ENCODE assay signal across 10 mouse cellular contexts in the genomic region with DNA sequence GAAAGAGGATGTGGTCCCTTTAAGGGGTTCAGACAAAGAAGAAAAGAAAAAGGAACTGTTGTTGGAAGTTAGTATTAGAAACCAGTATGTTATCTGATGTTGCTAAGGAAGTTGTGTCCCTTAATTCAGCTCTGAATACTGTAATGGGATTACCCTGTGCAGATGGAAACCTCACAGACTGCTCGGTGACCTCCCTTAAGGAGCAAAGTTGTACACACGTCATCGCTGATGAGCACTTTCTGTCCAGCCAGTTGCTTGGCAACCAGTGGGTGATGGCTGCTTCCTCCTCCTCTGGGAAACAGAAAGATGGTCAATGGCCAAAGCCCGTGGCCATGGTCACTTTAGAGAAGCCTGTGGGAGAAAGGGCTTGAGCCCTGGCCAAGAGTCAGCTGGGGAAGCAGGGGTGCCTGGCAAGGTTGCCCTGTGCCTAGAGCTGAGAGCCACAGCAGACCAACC. TPM values are rescaled to one million over a fixed set of nuclear protein-coding genes. Genes with fewer than 3 reads are reported as not detected.
DNase-seq lines count a peak whose midpoint lies in the region; ATAC-seq and TF ChIP-seq lines count a peak whose summit lies in the region.
"Had no signal": no experiment of that assay in that cellular context is flagged by ENCODE, and none has a peak within 500 bp of the region (broad histone marks: within the 10 kb centered on the region; RNA-seq: fewer than 3 reads in every experiment).

No protein-coding gene starts in this region.

- ATAC-seq in limb, embryonic 14.5 days (ENCODE audit: low FRiP score, low read depth) = no peak
- ATAC-seq in erythroblast, adult 5-6 weeks (replicated peaks; ENCODE audit: low FRiP score, poor library complexity, severe bottlenecking) = no peak
- ATAC-seq in intestine, embryonic 15.5 days = no peak

- H3K36me3 ChIP-seq in limb, embryonic 14.5 days (ENCODE audit: control insufficient read depth, insufficient read depth, low read length) = peaks cover 19% of the 10 kb centered on the region
- H3K36me3 ChIP-seq in limb, embryonic 10.5 days = no peaks in the 10 kb centered on the region
- no peaks in the 10 kb centered on the region for H3K36me3 ChIP-seq in intestine, embryonic 15.5 days

- DNase-seq in limb, embryonic 14.5 days (ENCODE audit: low spot score) = peak; percentile 23
- no peak for DNase-seq in limb, embryonic 10.5 days (ENCODE audit: low spot score)
- DNase-seq in MN1 (ENCODE audit: low spot score) = peak; percentile 84
- peak; percentile 22 to 33 for DNase-seq in cerebellum, postnatal 36 days
- peak; percentile 61 to 65 for DNase-seq in heart, postnatal 36 days
- peak; percentile 78 for DNase-seq in lung, postnatal 25 days (ENCODE audit: low spot score)

- 77% methylated on average over 4 of the region's 4 CpGs for WGBS in limb, embryonic 14.5 days
- 88% methylated on average over 4 of the region's 4 CpGs for WGBS in limb, embryonic 10.5 days
- WGBS in intestine, embryonic 15.5 days = 48% methylated on average over 4 of the region's 4 CpGs

- no peak for TF ChIP-seq POLR2A in limb, embryonic 14.5 days (IDR thresholded peaks at IDR 0.05; ENCODE audit: borderline replicate concordance, extremely low read depth, insufficient read depth, insufficient read length)

- peaks cover 26% of the 10 kb centered on the region for H3K4me1 ChIP-seq in limb, embryonic 14.5 days (ENCODE audit: control insufficient read depth, insufficient read depth, low read length)
- H3K4me1 ChIP-seq in limb, embryonic 10.5 days = peaks cover 32% of the 10 kb centered on the region
- H3K4me1 ChIP-seq in intestine, embryonic 15.5 days (replicated peaks) = peaks cover 27% of the 10 kb centered on the region

- H3K9ac ChIP-seq in limb, embryonic 14.5 days (ENCODE audit: low read depth, low read length, severe bottlenecking) = no peak overlapping the region
- H3K9ac ChIP-seq in intestine, embryonic 15.5 days = no peak overlapping the region

- H3K9me3 ChIP-seq in limb, embryonic 14.5 days (ENCODE audit: control insufficient read depth, low read length) = no peaks in the 10 kb centered on the region
- H3K9me3 ChIP-seq in limb, embryonic 10.5 days (replicated peaks) = no peaks in the 10 kb centered on the region
- H3K9me3 ChIP-seq in intestine, embryonic 15.5 days = no peaks in the 10 kb centered on the region

- intact Hi-C loops in heart, postnatal 36 days (cut with DNase I) = no loop called here

- H3K27me3 ChIP-seq in limb, embryonic 14.5 days (ENCODE audit: control insufficient read depth, insufficient read depth, low read length) = no peaks in the 10 kb centered on the region
- H3K27me3 ChIP-seq in limb, embryonic 10.5 days (ENCODE audit: low read depth, poor library complexity, severe bottlenecking) = 0 out of 2 replicates have a peak, but pooled peaks cover 6% of the 10 kb centered on the region
- no peaks in the 10 kb centered on the region for H3K27me3 ChIP-seq in intestine, embryonic 15.5 days (replicated peaks)

- H3K4me2 ChIP-seq in limb, embryonic 14.5 days (replicated peaks; ENCODE audit: low read depth, low read length, severe bottlenecking) = no peak overlapping the region
- no peak overlapping the region for H3K4me2 ChIP-seq in intestine, embryonic 15.5 days (replicated peaks)

- no peak overlapping the region for H3K4me3 ChIP-seq in limb, embryonic 14.5 days (replicated peaks; ENCODE audit: low read length)
- no peak overlapping the region for H3K4me3 ChIP-seq in limb, embryonic 10.5 days
- no peak overlapping the region for H3K4me3 ChIP-seq in intestine, embryonic 15.5 days (replicated peaks)

- no peak overlapping the region for H3K27ac ChIP-seq in limb, embryonic 14.5 days (replicated peaks; ENCODE audit: low read depth, low read length)
- H3K27ac ChIP-seq in limb, embryonic 10.5 days = no peak overlapping the region
- H3K27ac ChIP-seq in intestine, embryonic 15.5 days = no peak overlapping the region

RNA-seq across cellular contexts. Expression of a gene that starts 9.7 kb away (rescaled TPM):
- polyA plus RNA-seq in limb, embryonic 14.5 days (2012; rRNA removed) = 0.36 and 0.44 TPM in 2 replicates
- polyA plus RNA-seq in limb, embryonic 14.5 days (2014; fragmentation: Nextera tagmentation; extraction: Ambion mirVana) = 0.10 TPM in 1 of 2 replicates, not detected in the other
- not detected in 2 replicates for polyA plus RNA-seq in limb, embryonic 10.5 days (2016; fragmentation: Nextera tagmentation; extraction: Ambion mirVana)
- under 1 TPM in 1 of 2 experiments, not detected in 1; 0.14 TPM for total RNA-seq in heart, postnatal 36 days (2021)
- total RNA-seq in erythroblast, adult 5-6 weeks (2015; ENCODE audit: low replicate concordance) = not detected in 2 replicates
- not detected in 2 replicates for total RNA-seq in erythroblast, adult 5-6 weeks (2017; ENCODE audit: low replicate concordance)
- not detected in 2 replicates for polyA plus RNA-seq in intestine, embryonic 15.5 days (2015; fragmentation: Nextera tagmentation; extraction: Ambion mirVana)
- total RNA-seq: left cerebral cortex, adult 18-20 months had no signal
- polyA plus RNA-seq: stomach, embryonic 14.5 days had no signal

RNA-seq across cellular contexts. Expression of a gene that starts 16.4 kb away (rescaled TPM):
- 67.0 and 71.9 TPM in 2 replicates for polyA plus RNA-seq in limb, embryonic 14.5 days (2012; rRNA removed)
- polyA plus RNA-seq in limb, embryonic 14.5 days (2014; fragmentation: Nextera tagmentation; extraction: Ambion mirVana) = 108 and 121 TPM in 2 replicates
- polyA plus RNA-seq in limb, embryonic 10.5 days (2016; fragmentation: Nextera tagmentation; extraction: Ambion mirVana) = 30.1 and 44.7 TPM in 2 replicates
- total RNA-seq in heart, postnatal 36 days (2021) = 1 to 10 TPM; 2.5 to 3.8 TPM
- total RNA-seq in erythroblast, adult 5-6 weeks (2015; ENCODE audit: low replicate concordance) = 10.8 and 19.2 TPM in 2 replicates
- total RNA-seq in erythroblast, adult 5-6 weeks (2017; ENCODE audit: low replicate concordance) = 26.5 and 30.4 TPM in 2 replicates
- polyA plus RNA-seq in intestine, embryonic 15.5 days (2015; fragmentation: Nextera tagmentation; extraction: Ambion mirVana) = 85.4 and 88.7 TPM in 2 replicates

RNA-seq across cellular contexts. Expression of a gene that starts 30.7 kb away (rescaled TPM):
- polyA plus RNA-seq in limb, embryonic 14.5 days (2012; rRNA removed) = 278 and 361 TPM in 2 replicates
- polyA plus RNA-seq in limb, embryonic 14.5 days (2014; fragmentation: Nextera tagmentation; extraction: Ambion mirVana) = 252 and 264 TPM in 2 replicates
- 215 and 217 TPM in 2 replicates for polyA plus RNA-seq in limb, embryonic 10.5 days (2016; fragmentation: Nextera tagmentation; extraction: Ambion mirVana)
- total RNA-seq in heart, postnatal 36 days (2021) = 10 to 100 TPM; 81.1 to 85.3 TPM
- total RNA-seq in erythroblast, adult 5-6 weeks (2015; ENCODE audit: low replicate concordance) = 79.6 and 87.6 TPM in 2 replicates
- total RNA-seq in erythroblast, adult 5-6 weeks (2017; ENCODE audit: low replicate concordance) = 85.4 and 105 TPM in 2 replicates
- 260 and 272 TPM in 2 replicates for polyA plus RNA-seq in intestine, embryonic 15.5 days (2015; fragmentation: Nextera tagmentation; extraction: Ambion mirVana)
